Mouse (Mus musculus) cerebral cortex, adult 2 months (tissue): Measurements from ENCODE around the gene Mrgbp.

Experiments used
- WGBS: fragments of 180-500 bp; shearing (Covaris S2); methylation state at CpG from one replicate; pipeline ENCODE4 v1.1.7; 2018; 5-methylcytosine and 5-hydroxymethylcytosine counted together

The Mrgbp gene

DNA sequence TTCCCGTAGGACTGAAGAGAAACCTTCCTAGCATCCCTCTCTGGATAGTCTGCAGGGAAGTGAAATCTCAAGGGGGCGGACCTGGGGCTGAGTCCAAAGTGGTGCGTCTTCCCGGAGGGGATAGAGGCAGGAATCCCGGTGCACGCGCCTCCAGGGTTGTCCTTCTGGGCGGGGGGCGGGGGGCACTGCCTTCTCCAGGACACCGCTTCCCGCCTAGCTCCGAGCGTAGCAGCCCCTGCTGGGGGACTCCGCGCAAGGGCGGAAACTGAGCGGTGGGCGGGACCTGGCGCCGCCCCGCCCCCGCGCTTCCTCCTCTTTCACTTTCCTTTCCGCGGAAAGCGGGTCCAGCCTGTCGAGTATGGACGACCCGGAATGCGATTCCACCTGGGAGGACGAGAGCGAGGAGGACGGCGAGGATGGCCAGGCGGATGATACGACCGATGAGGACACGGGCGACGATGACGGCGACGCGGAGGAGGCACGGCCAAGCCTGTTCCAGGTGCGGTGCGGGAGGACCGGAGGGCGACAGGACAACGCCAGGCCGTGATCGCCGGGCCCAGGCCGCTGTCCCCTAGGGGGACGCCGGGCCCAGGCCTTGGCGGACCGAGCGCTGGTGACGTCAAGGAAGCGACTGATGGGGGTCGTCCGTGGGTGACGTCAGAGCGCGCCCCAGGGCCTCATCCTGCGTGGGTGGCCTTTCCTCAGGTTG is 8.2 kb downstream of the Mrgbp start, which contains the start of gene Ogfr:
Gene Ogfr, plus strand, starts transcription at position 123 of the 709 bp plus-strand sequence.
- under 1% methylated on average over 67 of the region's 67 CpGs for WGBS

DNA sequence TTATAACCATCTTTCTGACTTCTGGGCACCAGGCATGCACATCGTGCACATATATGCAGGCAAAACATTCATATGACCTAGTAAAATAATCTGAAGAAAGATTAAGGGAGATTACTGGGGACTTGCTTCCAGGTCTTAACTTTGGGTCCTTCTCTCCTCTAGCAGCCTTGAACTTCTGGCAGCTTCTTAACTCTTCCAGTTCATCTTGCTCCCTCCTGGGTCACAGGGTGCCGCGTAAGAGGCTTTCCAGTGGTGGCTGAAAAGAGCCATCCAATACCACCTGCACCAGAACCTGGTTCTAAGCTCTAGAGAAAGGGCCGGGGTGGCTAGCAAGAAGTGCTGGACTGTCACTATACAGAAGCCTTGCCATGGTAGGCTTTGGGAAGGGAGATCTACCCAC is 16.4 kb downstream of the Mrgbp start, which contains the start of gene Col9a3:
Gene Col9a3, plus strand, starts transcription at position 301 of the 400 bp plus-strand sequence.
- 68% methylated on average over 4 of the region's 4 CpGs for WGBS

DNA sequence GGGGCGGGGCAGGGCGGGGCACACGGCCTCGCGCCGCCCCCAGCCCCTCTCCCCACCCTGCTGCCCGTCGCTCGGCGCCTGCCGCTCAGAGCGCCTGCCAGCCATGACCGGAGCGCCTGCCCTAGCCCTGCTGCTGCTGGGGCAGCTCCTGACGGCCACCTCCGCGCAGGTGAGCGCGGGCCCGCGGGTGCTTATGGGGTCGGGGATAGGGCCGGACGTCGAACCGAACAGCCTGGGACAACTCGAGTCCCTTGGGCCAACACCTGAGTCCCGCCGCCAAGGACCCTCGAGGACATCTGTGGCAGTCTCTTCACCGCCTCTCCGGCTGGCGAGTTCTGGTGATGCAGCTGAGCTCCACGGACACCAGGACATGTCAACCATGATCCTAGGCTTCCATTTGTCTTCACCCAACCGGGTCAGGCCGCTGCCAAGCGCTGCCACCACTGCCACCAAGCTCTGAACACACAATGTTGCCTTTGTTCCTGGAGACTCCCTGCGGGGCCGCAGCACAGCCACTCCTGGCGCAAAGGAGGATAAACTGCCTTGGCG is 17.1 kb downstream of the Mrgbp start:
- 15% methylated on average over 41 of the region's 41 CpGs for WGBS

DNA sequence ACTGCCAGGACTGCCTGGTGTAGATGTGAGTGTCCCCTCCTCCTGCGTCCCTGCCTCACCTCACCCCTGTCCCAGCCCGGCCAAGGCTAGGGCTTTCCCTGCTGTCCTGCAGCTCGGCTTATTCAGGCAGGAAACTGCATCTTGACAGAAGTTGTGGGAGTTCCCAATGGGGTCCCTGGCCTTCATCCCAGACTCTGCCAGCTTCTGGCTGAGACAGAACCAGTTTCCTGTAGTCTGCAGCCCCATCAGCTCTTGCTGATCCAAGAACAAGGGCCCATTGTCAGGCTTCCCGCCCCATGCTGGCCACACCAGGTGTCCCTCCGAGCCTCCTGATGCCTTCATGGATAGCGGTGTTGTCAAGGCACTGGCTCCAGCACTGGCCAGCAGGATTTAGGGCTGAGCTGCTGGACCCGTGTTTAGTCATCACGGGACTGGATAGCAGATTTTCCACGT is 19.5 kb downstream of the Mrgbp start:
- WGBS: 25% methylated on average over 9 of the region's 9 CpGs

DNA sequence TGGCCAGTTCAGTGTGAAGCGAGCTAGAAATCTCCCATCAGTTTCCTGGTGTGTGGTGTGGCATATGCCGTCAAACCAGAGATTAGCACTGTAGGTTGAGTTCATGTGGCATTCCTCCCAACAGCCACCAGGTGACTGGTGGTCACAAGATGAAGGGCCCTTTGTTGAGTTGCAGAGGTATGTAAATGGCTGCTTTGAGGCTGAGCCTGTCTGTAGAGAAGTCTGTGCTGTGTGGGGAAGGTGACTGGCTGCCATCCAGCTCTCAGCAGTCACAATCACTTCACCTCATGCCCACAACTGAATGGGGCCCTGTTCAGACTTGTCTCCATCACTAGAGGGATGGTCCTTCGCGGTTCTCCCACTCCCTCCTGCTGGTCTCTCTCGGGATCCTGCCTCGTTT is 23.7 kb downstream of the Mrgbp start:
- 56% methylated on average over 6 of the region's 6 CpGs for WGBS

DNA sequence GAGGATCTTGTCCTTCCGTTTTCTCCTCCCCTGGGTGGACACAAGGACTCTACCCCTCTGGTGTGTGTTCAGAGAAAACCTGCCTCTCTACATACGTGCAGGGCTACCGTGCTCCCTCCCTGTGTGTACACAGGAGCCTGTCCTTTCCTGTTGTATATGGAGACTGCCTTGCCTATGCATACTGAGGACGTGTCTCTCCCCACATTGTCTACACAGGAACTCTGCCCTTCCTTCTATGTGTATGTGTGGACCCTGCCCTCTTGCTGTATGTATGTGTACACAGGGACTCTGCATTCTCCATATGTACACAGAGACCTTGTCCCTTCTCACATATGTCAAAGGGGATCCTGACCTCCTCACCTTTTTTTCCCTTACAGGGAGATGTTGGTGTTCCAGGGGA is 29.2 kb downstream of the Mrgbp start:
- WGBS: 90% methylated on average over 4 of the region's 4 CpGs

DNA sequence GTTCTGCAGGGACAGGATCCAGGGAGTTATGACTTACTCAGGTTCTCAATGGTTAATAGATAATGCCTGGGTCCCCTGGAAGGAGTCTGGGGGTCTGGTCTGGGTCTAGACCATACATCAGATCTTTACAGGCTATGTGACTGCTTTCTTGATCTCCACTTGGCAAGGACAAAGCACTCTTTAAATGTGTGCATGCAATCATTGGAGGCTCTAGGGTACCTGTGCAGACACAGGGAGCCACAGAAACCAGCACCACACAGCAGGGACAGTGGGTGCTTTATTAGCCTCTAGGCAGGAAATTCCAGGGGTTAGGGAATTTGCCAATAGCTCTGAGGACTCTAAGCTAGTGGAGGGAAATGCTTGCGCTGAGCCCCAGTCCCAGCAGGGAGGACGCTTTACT is 30.8 kb downstream of the Mrgbp start:
- 78% methylated on average over 2 of the region's 2 CpGs for WGBS
